Mouse (Mus musculus) frontal cortex, postnatal 36 days (tissue): ENCODE data around the gene Inava.

ENCODE experiments used
- DNase-seq, 2 experiments: peaks; one replicate each; pipeline ENCODE4 v3.0.0; 2022; ENCODE audit warnings: low spot score in 2 of 2

Gene Inava

GRCm38 (mm10) chr1:136231596-136231995, 2.5 kb downstream of the Inava start:
- no peak for DNase-seq

DNA sequence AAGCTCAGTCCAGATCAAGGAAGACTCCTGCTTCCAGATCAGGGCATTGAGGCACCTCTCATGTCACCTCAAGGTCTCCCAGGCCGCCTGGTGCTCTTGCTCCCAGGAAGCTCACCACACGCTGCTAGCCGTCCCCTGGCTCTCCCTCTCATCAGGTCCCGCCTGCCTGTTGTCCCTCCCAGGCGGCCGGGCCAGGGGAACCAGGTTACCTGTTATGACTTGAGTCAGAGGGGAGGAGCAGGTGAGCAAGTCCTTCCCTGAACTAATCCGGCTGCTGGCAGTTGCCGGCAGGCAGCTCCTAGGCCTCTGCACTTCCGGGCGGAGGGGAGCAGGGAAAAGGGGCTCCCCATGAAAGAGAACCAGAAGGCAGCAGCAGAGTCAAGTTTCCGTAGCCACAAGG, 3.9 kb downstream of the Inava start:
- DNase-seq: no peak

GRCm38 (mm10) chr1:136229040-136229373, 5.1 kb downstream of the Inava start:
- DNase-seq: no peak

DNA sequence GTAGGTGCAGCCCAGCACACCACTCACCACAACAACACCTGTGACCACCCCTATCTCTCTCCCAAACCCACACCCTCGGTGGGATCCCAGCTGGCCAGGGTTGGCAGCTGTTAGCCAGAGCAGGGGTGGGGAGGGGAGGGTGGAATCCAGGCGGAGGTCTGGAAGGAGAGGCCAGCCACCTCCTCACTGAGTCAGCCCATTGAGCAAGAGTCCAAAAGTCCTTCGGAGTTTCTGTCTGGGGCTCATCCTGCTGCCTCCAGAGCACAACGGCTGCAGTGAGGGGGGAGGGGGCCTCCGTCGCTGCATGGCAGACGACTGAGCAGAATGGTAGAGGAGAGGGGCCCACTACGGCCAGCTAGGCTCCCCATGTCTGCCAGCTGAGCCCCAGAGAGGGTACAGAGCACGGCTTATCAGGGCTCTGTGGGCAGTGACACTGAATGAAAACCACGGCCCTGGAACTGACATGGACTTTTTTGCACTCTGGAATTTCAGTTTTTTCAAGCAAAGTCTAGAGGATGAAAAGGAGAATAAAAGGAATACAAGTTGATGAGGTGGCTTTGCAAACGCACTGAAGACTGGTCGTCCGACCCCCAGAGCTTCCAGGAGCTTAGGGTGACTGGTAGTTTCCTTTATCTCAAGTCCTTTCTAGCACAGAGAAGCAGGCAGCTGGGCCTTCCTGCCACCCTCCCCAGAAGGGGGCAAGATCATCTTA, 5.6 kb downstream of the Inava start:
- no peak for DNase-seq

GRCm38 (mm10) chr1:136227870-136228269, 6.2 kb downstream of the Inava start:
- no peak for DNase-seq

- no peak for DNase-seq
These were observed 7.4 kb downstream of the Inava start for GRCm38 (mm10) chr1:136226626-136227025.

DNA sequence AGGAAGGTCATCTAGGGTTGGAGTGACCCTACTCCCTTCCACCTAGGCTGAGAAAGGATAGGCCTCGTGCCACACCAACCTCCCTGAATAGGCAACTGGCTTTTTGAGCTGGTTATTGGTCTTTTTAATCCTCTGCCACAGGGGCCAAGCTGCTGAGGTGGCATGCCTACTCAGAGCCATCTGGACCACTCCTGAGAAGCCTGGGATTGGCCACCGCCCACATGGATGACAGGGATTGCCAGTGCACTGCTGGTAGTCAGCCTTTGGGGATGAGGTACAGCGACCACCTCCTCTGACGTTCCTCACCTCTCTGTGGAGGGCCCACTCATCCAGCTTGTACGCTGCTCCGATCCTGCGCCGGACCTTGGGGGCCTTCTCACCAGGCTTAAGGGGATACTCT, 8.2 kb downstream of the Inava start:
- no peak for DNase-seq

DNA sequence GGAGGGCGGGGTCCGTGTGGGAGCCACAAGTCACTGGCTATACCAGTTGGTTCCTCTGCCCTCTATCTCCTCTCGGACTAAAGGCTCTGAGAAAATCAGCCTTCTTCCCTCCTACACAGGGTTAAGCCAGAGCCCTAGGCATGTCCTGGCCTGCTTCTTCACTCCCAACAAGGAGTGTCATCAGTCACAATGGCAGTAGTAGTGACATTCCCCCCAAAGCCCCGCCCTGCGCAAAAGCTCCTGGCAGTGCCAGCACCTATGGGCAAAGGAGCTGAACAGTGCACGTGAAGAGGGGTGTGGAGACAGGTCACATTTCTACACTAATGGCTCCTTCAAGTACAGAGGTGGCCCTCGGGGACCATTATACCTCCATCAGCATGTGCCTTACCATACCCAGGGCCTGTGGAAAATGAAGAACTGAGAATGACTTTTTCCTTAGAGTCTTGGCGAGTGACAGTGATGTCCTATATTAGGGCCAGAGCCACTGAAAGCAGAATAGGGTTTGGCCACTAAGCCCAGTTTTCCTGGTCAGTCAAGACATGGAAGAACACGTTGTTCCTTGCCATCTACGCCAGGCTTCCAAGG, 10.2 kb downstream of the Inava start:
- no peak for DNase-seq

GRCm38 (mm10) chr1:136222386-136222785, 11.7 kb downstream of the Inava start:
- no peak for DNase-seq

- no peak for DNase-seq
These were observed 13.8 kb downstream of the Inava start for GRCm38 (mm10) chr1:136220037-136220871.

- DNase-seq: no peak
These were observed 19.8 kb downstream of the Inava start for GRCm38 (mm10) chr1:136214304-136214703.

DNA sequence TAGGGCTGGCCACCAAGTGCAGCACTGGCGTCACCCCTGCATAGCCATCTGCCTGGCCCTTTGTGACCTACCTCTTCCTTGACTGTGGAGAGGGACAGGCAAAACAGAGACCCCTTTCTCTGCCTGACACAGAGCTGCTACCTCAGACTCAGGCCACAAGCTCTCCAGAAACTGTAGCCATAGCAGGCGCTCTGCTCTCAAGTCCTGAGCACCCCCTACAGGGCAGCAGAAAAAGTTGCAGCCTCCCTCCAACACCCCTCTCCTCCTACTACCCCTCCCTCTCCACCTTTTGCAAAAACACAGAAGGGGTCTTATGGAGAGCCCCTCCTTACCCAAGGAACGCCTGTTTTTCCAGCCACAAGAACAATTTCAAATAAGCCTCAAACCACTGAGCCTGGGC, 21.3 kb downstream of the Inava start, which contains the start of gene Mroh3:
Gene Mroh3, minus strand, starts transcription at position 26 of the 400 bp plus-strand sequence.
- DNase-seq: peak in 1 of 2 experiments; percentile 23

- DNase-seq: no peak
These were observed 44.0 kb downstream of the Inava start for GRCm38 (mm10) chr1:136190033-136190432.

DNA sequence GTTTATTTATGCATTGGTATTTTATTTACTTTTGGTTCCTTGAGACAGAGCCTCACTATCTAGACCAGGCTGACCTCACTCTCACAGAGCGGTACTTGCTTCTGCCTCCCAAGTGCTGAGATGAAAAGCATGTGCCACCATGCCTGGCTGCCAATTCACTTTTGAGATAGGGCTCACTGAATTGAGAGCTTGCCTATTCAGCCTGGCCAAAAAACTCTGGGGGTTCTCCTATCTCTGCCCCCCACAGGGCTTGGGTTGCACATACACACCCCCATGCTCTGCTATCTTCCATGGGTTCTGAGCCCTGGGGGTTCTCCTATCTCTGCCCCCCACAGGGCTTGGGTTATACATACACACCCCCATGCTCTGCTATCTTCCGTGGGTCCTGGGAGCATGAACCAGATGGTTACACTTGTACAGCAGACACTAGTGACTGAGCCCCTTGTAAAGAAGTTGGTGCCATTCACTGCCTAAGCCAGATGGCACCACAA, 54.5 kb downstream of the Inava start:
- DNase-seq: no peak

GRCm38 (mm10) chr1:136178741-136179140, 55.3 kb downstream of the Inava start:
- DNase-seq: no peak

DNA sequence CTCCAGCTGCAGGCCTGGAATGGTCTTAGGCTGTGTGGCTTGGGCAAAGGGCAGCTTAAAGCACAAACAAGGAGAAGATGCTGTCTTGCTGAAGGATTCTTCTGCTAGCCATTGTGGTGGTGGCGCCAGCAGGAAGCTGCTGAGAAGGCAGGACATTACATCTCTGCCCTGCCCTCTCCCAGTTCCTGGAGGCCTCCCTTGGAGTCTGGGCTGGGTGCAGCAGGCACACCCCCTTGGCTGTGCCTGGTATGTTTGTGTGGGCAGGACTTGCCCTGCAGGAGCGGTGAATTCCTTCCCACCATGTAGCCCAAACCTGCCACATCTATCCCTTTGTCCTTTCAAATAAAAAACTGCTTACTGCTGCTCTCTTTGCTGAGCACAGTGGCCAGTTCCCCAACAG, 57.0 kb downstream of the Inava start:
- DNase-seq: no peak

DNA sequence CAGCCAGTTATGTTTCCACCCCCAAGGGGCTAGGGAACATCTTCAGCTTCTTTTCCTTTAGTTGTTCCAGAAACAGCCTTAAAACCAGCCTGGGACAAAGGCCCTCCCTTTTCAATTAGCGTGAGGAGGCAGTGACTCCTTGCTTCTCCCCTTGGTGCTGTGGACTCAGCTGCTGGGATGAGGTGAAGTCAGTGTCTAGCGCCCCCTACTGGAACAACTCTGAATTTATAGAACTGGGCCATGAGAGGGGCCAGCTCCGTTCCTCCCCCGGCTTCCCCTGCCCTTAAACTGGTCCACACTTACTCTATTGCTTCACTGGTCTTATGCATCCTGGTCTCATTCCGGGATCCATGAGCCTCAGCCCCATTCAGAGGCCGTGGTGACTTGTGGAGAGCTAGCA, 58.9 kb downstream of the Inava start:
- DNase-seq: no peak

- no peak for DNase-seq
These were observed 59.9 kb downstream of the Inava start for GRCm38 (mm10) chr1:136174101-136174606.

DNA sequence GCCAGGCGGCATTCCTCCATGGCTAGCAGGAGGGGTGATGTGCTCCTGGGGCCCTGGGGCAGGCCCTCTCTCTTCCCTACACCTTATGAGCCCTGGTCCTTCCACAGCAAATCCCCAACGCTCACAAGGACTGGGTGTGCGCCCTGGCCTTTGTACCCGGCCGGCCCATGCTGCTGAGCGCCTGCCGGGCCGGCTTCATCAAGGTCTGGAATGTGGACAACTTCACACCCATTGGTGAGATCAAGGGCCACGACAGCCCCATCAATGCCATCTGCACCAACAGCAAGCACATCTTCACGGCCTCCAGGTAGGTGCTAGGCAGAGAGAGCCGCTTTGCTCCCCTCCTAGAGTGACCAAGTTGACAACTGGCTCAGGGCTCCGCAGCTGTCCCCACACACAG, 61.4 kb downstream of the Inava start:
- no peak for DNase-seq

- DNase-seq: peak; percentile 61 to 86
These were observed 64.0 kb downstream of the Inava start for GRCm38 (mm10) chr1:136170109-136170508.

GRCm38 (mm10) chr1:136167657-136168056, 66.4 kb downstream of the Inava start:
- DNase-seq: peak; percentile 64

DNA sequence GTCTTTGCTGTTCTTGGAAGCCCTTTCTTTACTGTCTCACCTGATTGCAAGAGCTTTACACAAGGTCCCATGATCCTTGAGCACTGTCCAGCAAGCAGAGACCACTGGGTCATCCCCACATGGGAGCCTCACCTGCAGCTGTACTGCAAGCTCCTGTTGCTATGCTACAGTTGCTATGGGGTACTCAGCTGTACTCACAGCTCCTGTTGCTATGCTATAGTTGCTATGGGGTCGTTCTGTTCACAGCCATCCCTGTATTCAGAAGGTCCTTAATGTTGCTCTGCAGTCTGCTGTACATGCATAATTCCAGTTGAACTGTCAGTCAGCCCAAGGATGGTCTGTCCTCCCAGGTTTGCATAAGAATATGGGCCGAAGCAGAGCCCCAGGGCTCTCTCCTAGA, 68.6 kb downstream of the Inava start:
- DNase-seq: no peak
